Mouse (Mus musculus) lung, postnatal 0 days (tissue): ENCODE measurements around the gene Pkn2.

Experiments
- CTCF ChIP-seq: IDR thresholded peaks from 2 replicates; pipeline ENCODE4 v1.5.1; 2016; ENCODE audit warnings: antibody characterized with exemption, mild to moderate bottlenecking
- EP300 ChIP-seq: IDR thresholded peaks from 2 replicates; pipeline ENCODE4 v1.6.1; 2016; ENCODE audit warnings: antibody characterized with exemption, mild to moderate bottlenecking, control low read depth

GRCm38 (mm10) chr3:142917171-142917570 is 35.4 kb upstream of the Pkn2 start:
- TF ChIP-seq CTCF (no peak), EP300 (no peak)
